Mouse (Mus musculus): ENCODE data around the gene Aatk. TPM values are rescaled to one million over a fixed set of nuclear protein-coding genes. Genes with fewer than 3 reads are reported as not detected.

The Aatk gene
- polyA plus RNA-seq, 1 experiment from 2014 or later = 17.6 TPM

GRCm38 (mm10) chr11:120032052-120032451, 14.9 kb downstream of the Aatk start:
- Histone ChIP-seq H3K4me2 (replicated peaks) (no peak overlapping the region), H3K4me1 (peaks cover 6% of the 10 kb centered on the region; the same call in 1 of the 2 replicates), H3K36me3 (no peaks in the 10 kb centered on the region), H3K9ac (no peak overlapping the region), H3K9me3 (no peaks in the 10 kb centered on the region), H3K27me3 (replicated peaks) (no peaks in the 10 kb centered on the region), H3K4me3 (no peak overlapping the region), H3K27ac (no peak overlapping the region)
- ATAC-seq (ENCODE audit: low FRiP score, low read depth) = no peak
- 74% methylated on average over 8 of the region's 8 CpGs for WGBS

- H3K9ac ChIP-seq = no peak overlapping the region
Measured at GRCm38 (mm10) chr11:120030145-120030901, 16.6 kb downstream of the Aatk start.

GRCm38 (mm10) chr11:120029431-120030144, 17.4 kb downstream of the Aatk start:
- no peak overlapping the region for H3K27ac ChIP-seq
- no peak for ATAC-seq (ENCODE audit: low FRiP score, low read depth)
- no peaks in the 10 kb centered on the region for H3K27me3 ChIP-seq (replicated peaks)
- H3K9ac ChIP-seq = no peak overlapping the region
- H3K4me1 ChIP-seq = peaks cover 6% of the 10 kb centered on the region; the same call in 1 of the 2 replicates
- H3K4me3 ChIP-seq = no peak overlapping the region
- WGBS = 54% methylated on average over 9 of the region's 9 CpGs
- H3K9me3 ChIP-seq = no peaks in the 10 kb centered on the region
- no peak overlapping the region for H3K4me2 ChIP-seq (replicated peaks)
- no peaks in the 10 kb centered on the region for H3K36me3 ChIP-seq

More at GRCm38 (mm10) chr11:120030145-120030901, 16.6 kb downstream of the Aatk start:
- Histone ChIP-seq H3K4me1 (peaks cover 6% of the 10 kb centered on the region; the same call in 1 of the 2 replicates), H3K9me3 (no peaks in the 10 kb centered on the region), H3K4me3 (no peak overlapping the region), H3K4me2 (replicated peaks) (no peak overlapping the region), H3K27me3 (replicated peaks) (no peaks in the 10 kb centered on the region), H3K36me3 (no peaks in the 10 kb centered on the region), H3K27ac (no peak overlapping the region)
- ATAC-seq (ENCODE audit: low FRiP score, low read depth) = no peak
- WGBS = 38% methylated on average over 10 of the region's 10 CpGs

GRCm38 (mm10) chr11:120028319-120029092, 18.5 kb downstream of the Aatk start:
- Histone ChIP-seq H3K27ac (no peak overlapping the region), H3K27me3 (replicated peaks) (no peaks in the 10 kb centered on the region), H3K4me3 (no peak overlapping the region), H3K36me3 (no peaks in the 10 kb centered on the region), H3K4me2 (replicated peaks) (no peak overlapping the region), H3K9ac (no peak overlapping the region), H3K4me1 (peaks cover 6% of the 10 kb centered on the region; the same call in 1 of the 2 replicates), H3K9me3 (no peaks in the 10 kb centered on the region)
- WGBS = 53% methylated on average over 18 of the region's 18 CpGs
- no peak for ATAC-seq (ENCODE audit: low FRiP score, low read depth)

GRCm38 (mm10) chr11:120026941-120027340, 20.0 kb downstream of the Aatk start:
- no peaks in the 10 kb centered on the region for H3K36me3 ChIP-seq
- no peak overlapping the region for H3K4me3 ChIP-seq
- H3K4me1 ChIP-seq = peaks cover 20% of the 10 kb centered on the region
- no peak for ATAC-seq (ENCODE audit: low FRiP score, low read depth)
- no peak overlapping the region for H3K27ac ChIP-seq
- no peaks in the 10 kb centered on the region for H3K9me3 ChIP-seq
- WGBS = 88% methylated on average over 3 of the region's 3 CpGs
- H3K27me3 ChIP-seq (replicated peaks) = no peaks in the 10 kb centered on the region
- H3K4me2 ChIP-seq (replicated peaks) = no peak overlapping the region
- H3K9ac ChIP-seq = no peak overlapping the region

GRCm38 (mm10) chr11:120022841-120023240, 24.1 kb downstream of the Aatk start:
- Histone ChIP-seq H3K9me3 (no peaks in the 10 kb centered on the region), H3K9ac (0 out of 2 replicates have a peak overlapping the region, but pooled peaks have one; percentile 5), H3K27me3 (replicated peaks) (0 out of 2 replicates have a peak, but pooled peaks cover under 1% of the 10 kb centered on the region), H3K36me3 (no peaks in the 10 kb centered on the region), H3K4me1 (peaks cover 31% of the 10 kb centered on the region), H3K4me3 (no peak overlapping the region), H3K4me2 (replicated peaks) (peak overlapping the region; percentile 3; the same call in 1 of the 2 replicates), H3K27ac (no peak overlapping the region)
- peak; percentile 51; the same call in 1 of the 2 replicates for ATAC-seq (ENCODE audit: low FRiP score, low read depth)
- 53% methylated on average over 12 of the region's 12 CpGs for WGBS

GRCm38 (mm10) chr11:120022216-120022615, 24.8 kb downstream of the Aatk start:
- Histone ChIP-seq H3K27ac (no peak overlapping the region), H3K4me3 (no peak overlapping the region), H3K4me1 (peaks cover 31% of the 10 kb centered on the region), H3K9ac (no peak overlapping the region; the same call in 1 of the 2 replicates), H3K27me3 (replicated peaks) (0 out of 2 replicates have a peak, but pooled peaks cover 2% of the 10 kb centered on the region), H3K4me2 (replicated peaks) (no peak overlapping the region; the same call in 1 of the 2 replicates), H3K9me3 (no peaks in the 10 kb centered on the region), H3K36me3 (no peaks in the 10 kb centered on the region)
- WGBS = 53% methylated on average over 8 of the region's 8 CpGs
- ATAC-seq (ENCODE audit: low FRiP score, low read depth) = no peak

- Histone ChIP-seq H3K27me3 (replicated peaks) (0 out of 2 replicates have a peak, but pooled peaks cover 2% of the 10 kb centered on the region), H3K4me1 (peaks cover 31% of the 10 kb centered on the region), H3K9ac (no peak overlapping the region), H3K27ac (no peak overlapping the region), H3K36me3 (no peaks in the 10 kb centered on the region), H3K4me3 (no peak overlapping the region), H3K4me2 (replicated peaks) (no peak overlapping the region), H3K9me3 (no peaks in the 10 kb centered on the region)
- WGBS = 88% methylated on average over 16 of the region's 16 CpGs
- ATAC-seq (ENCODE audit: low FRiP score, low read depth) = no peak
Measured at GRCm38 (mm10) chr11:120021367-120021766, 25.6 kb downstream of the Aatk start.

GRCm38 (mm10) chr11:120019542-120020440, 27.2 kb downstream of the Aatk start:
- Histone ChIP-seq H3K36me3 (peaks cover 3% of the 10 kb centered on the region; the same call in 1 of the 2 replicates), H3K4me2 (replicated peaks) (0 out of 2 replicates have a peak overlapping the region, but pooled peaks have one; percentile 5), H3K4me3 (no peak overlapping the region), H3K27me3 (replicated peaks) (0 out of 2 replicates have a peak, but pooled peaks cover 2% of the 10 kb centered on the region), H3K9ac (no peak overlapping the region), H3K4me1 (peaks cover 31% of the 10 kb centered on the region), H3K27ac (no peak overlapping the region), H3K9me3 (no peaks in the 10 kb centered on the region)
- no peak for ATAC-seq (ENCODE audit: low FRiP score, low read depth)
- 50% methylated on average over 23 of the region's 23 CpGs for WGBS

GRCm38 (mm10) chr11:120017011-120017410, 30.0 kb downstream of the Aatk start:
- Histone ChIP-seq H3K4me2 (replicated peaks) (no peak overlapping the region), H3K36me3 (peaks cover 3% of the 10 kb centered on the region; the same call in 1 of the 2 replicates), H3K9me3 (no peaks in the 10 kb centered on the region), H3K9ac (no peak overlapping the region), H3K4me1 (peaks cover 31% of the 10 kb centered on the region), H3K4me3 (no peak overlapping the region), H3K27me3 (replicated peaks) (peaks cover 8% of the 10 kb centered on the region; the same call in 1 of the 2 replicates), H3K27ac (no peak overlapping the region)
- no peak for ATAC-seq (ENCODE audit: low FRiP score, low read depth)
- 88% methylated on average over 8 of the region's 8 CpGs for WGBS

- 88% methylated on average over 4 of the region's 4 CpGs for WGBS
Measured at GRCm38 (mm10) chr11:120014758-120015157, 32.2 kb downstream of the Aatk start.

More at GRCm38 (mm10) chr11:120014758-120015157, 32.2 kb downstream of the Aatk start:
- Histone ChIP-seq H3K9me3 (no peaks in the 10 kb centered on the region), H3K4me2 (replicated peaks) (no peak overlapping the region), H3K27me3 (replicated peaks) (peaks cover 19% of the 10 kb centered on the region; the same call in 1 of the 2 replicates), H3K36me3 (peaks cover 6% of the 10 kb centered on the region), H3K27ac (no peak overlapping the region), H3K9ac (no peak overlapping the region), H3K4me1 (peaks cover 32% of the 10 kb centered on the region), H3K4me3 (no peak overlapping the region)
- no peak for ATAC-seq (ENCODE audit: low FRiP score, low read depth)
